Comparison of ENCODE assay signal across 21 mouse cellular contexts in genomic region chr10:80134421-80134820, GRCm38 (mm10). TPM values are rescaled to one million over a fixed set of nuclear protein-coding genes. Genes with fewer than 3 reads are reported as not detected.
DNase-seq lines count a peak whose midpoint lies in the region; ATAC-seq lines count a peak whose summit lies in the region.
"Had no signal": no experiment of that assay in that cellular context is flagged by ENCODE, and none has a peak within 500 bp of the region (broad histone marks: within the 10 kb centered on the region; RNA-seq: fewer than 3 reads in every experiment).

No protein-coding gene starts in this region.

- H3K4me1 ChIP-seq in kidney, embryonic 14.5 days (ENCODE audit: control insufficient read depth, insufficient read depth, low read length) = peaks cover 48% of the 10 kb centered on the region

- H3K9ac ChIP-seq in kidney, embryonic 14.5 days (ENCODE audit: low read depth, low read length) = no peak overlapping the region
- H3K9ac ChIP-seq: forebrain, embryonic 12.5 days; hindbrain, embryonic 12.5 days; liver, embryonic 15.5 days; lung, embryonic 15.5 days had no signal

- peak; percentile 53 for DNase-seq in adrenal gland, adult 2 months
- no peak for DNase-seq in adrenal gland, adult 8-10 months
- DNase-seq in cerebellum, postnatal 10 days = peak; percentile 28 to 29
- no peak for DNase-seq in cerebellum, adult 11 months
- peak; percentile 53 to 78 for DNase-seq in kidney, postnatal 25 days
- peak; percentile 22 for DNase-seq in right cerebral cortex, postnatal 14 days
- no peak for DNase-seq in right cerebral cortex, postnatal 25 days
- DNase-seq: kidney, postnatal 4 days; right cerebral cortex, adult 18-20 months; spleen, adult 18-20 months; thymus, postnatal 25 days had no signal

- no peak overlapping the region for H3K27ac ChIP-seq in kidney, embryonic 14.5 days (ENCODE audit: low read depth, low read length)
- H3K27ac ChIP-seq: forebrain, embryonic 12.5 days; hindbrain, embryonic 12.5 days; liver, embryonic 15.5 days; lung, embryonic 15.5 days; macrophage had no signal

- no peak for ATAC-seq in kidney, embryonic 14.5 days (ENCODE audit: low FRiP score, low TSS enrichment)
- ATAC-seq: intestine, postnatal 0 days; midbrain, embryonic 16.5 days had no signal

- peaks cover 32% of the 10 kb centered on the region for H3K36me3 ChIP-seq in kidney, embryonic 14.5 days (ENCODE audit: control insufficient read depth, insufficient read depth, low read length)

- H3K4me3 ChIP-seq in kidney, embryonic 14.5 days (ENCODE audit: low read length) = no peak overlapping the region
- H3K4me3 ChIP-seq: forebrain, embryonic 12.5 days; hindbrain, embryonic 12.5 days; left cerebral cortex, adult 2 months; liver, embryonic 15.5 days; lung, embryonic 15.5 days; myocyte had no signal

- no peak overlapping the region for H3K4me2 ChIP-seq in kidney, embryonic 14.5 days (replicated peaks; ENCODE audit: low read depth, low read length)
- H3K4me2 ChIP-seq: forebrain, embryonic 12.5 days; hindbrain, embryonic 12.5 days; liver, embryonic 15.5 days; lung, embryonic 15.5 days had no signal

- H3K27me3 ChIP-seq in kidney, embryonic 14.5 days (ENCODE audit: control insufficient read depth, insufficient read depth, low read length) = peaks cover 23% of the 10 kb centered on the region

- 85% methylated on average over 9 of the region's 9 CpGs for WGBS in kidney, embryonic 14.5 days

- H3K9me3 ChIP-seq in kidney, embryonic 14.5 days (ENCODE audit: control insufficient read depth, low read length) = no peaks in the 10 kb centered on the region
- H3K9me3 ChIP-seq: forebrain, embryonic 12.5 days; hindbrain, embryonic 12.5 days; liver, embryonic 15.5 days; lung, embryonic 15.5 days had no signal

RNA-seq across cellular contexts. Expression of gene Atp5d, which starts 4.0 kb away (rescaled TPM):
- total RNA-seq in adrenal gland, adult 2 months (2021) = 100 to 1,000 TPM; 654 to 778 TPM
- 5,895 and 6,727 TPM in 2 replicates for polyA plus RNA-seq in adrenal gland, adult 2 months (2012; rRNA removed)
- total RNA-seq in adrenal gland, adult 8-10 months (2022) = 100 to 1,000 TPM; 380 to 452 (median 425) TPM
- 519 and 582 TPM in 2 replicates for polyA plus RNA-seq in kidney, embryonic 14.5 days (2014; fragmentation: Nextera tagmentation; extraction: Ambion mirVana)

RNA-seq across cellular contexts. Expression of gene Cbarp, which starts 6.2 kb away (rescaled TPM):
- total RNA-seq in adrenal gland, adult 2 months (2021) = 100 to 1,000 TPM in 1 of 2 experiments, 10 to 100 TPM in 1; 74.5 to 118 TPM
- polyA plus RNA-seq in adrenal gland, adult 2 months (2012; rRNA removed) = 84.3 and 84.6 TPM in 2 replicates
- total RNA-seq in adrenal gland, adult 8-10 months (2022) = 10 to 100 TPM; 58.4 to 92.4 (median 81.9) TPM
- polyA plus RNA-seq in kidney, embryonic 14.5 days (2014; fragmentation: Nextera tagmentation; extraction: Ambion mirVana) = 8.1 and 8.4 TPM in 2 replicates

RNA-seq across cellular contexts. Expression of gene Midn, which starts 13.7 kb away (rescaled TPM):
- total RNA-seq in adrenal gland, adult 2 months (2021) = 100 to 1,000 TPM in 1 of 2 experiments, 10 to 100 TPM in 1; 75.8 to 115 TPM
- 233 and 269 TPM in 2 replicates for polyA plus RNA-seq in adrenal gland, adult 2 months (2012; rRNA removed)
- total RNA-seq in adrenal gland, adult 8-10 months (2022) = 100 to 1,000 TPM in 1 of 4 experiments, 10 to 100 TPM in 3; 56.4 to 145 (median 90.1) TPM
- polyA plus RNA-seq in kidney, embryonic 14.5 days (2014; fragmentation: Nextera tagmentation; extraction: Ambion mirVana) = 42.3 and 46.2 TPM in 2 replicates

RNA-seq across cellular contexts. Expression of gene Stk11, which starts 18.8 kb away (rescaled TPM):
- total RNA-seq in adrenal gland, adult 2 months (2021) = 100 to 1,000 TPM; 153 to 156 TPM
- 151 and 159 TPM in 2 replicates for polyA plus RNA-seq in adrenal gland, adult 2 months (2012; rRNA removed)
- total RNA-seq in adrenal gland, adult 8-10 months (2022) = 100 to 1,000 TPM; 127 to 146 (median 143) TPM
- polyA plus RNA-seq in kidney, embryonic 14.5 days (2014; fragmentation: Nextera tagmentation; extraction: Ambion mirVana) = 26.6 and 42.0 TPM in 2 replicates

RNA-seq across cellular contexts. Expression of gene Sbno2, which starts 29.1 kb away (rescaled TPM):
- total RNA-seq in adrenal gland, adult 2 months (2021) = 10 to 100 TPM; 38.5 to 59.3 TPM
- 102 and 120 TPM in 2 replicates for polyA plus RNA-seq in adrenal gland, adult 2 months (2012; rRNA removed)
- total RNA-seq in adrenal gland, adult 8-10 months (2022) = 10 to 100 TPM; 27.4 to 54.8 (median 45.1) TPM
- 10.6 and 14.8 TPM in 2 replicates for polyA plus RNA-seq in kidney, embryonic 14.5 days (2014; fragmentation: Nextera tagmentation; extraction: Ambion mirVana)

Comparison
In these comparisons a context has a peak if more than half of its experiments do, and no peak if none do; other contexts are left out.
1. DNase-seq: peak in adrenal gland, adult 2 months (single experiment), cerebellum, postnatal 10 days (2 of 2), kidney, postnatal 25 days (2 of 2) and right cerebral cortex, postnatal 14 days (single experiment); none in adrenal gland, adult 8-10 months (single experiment), cerebellum, adult 11 months (single experiment) and right cerebral cortex, postnatal 25 days (single experiment).